Mouse (Mus musculus) embryonic fibroblast, embryonic 13.5 days (primary cell): ENCODE data around the gene Sbf2.

ENCODE experiments used
- CTCF ChIP-seq: IDR thresholded peaks from 2 replicates; pipeline ENCODE4 v1.5.1; 2011; ENCODE audit warnings: mild to moderate bottlenecking, control low read depth, low read length, moderate library complexity, borderline replicate concordance; ENCODE audit not compliant: insufficient read depth
- POLR2A ChIP-seq: IDR thresholded peaks from 2 replicates; pipeline ENCODE4 v1.6.1; 2011; ENCODE audit warnings: low read depth, mild to moderate bottlenecking, control low read depth, low read length, moderate library complexity

DNA sequence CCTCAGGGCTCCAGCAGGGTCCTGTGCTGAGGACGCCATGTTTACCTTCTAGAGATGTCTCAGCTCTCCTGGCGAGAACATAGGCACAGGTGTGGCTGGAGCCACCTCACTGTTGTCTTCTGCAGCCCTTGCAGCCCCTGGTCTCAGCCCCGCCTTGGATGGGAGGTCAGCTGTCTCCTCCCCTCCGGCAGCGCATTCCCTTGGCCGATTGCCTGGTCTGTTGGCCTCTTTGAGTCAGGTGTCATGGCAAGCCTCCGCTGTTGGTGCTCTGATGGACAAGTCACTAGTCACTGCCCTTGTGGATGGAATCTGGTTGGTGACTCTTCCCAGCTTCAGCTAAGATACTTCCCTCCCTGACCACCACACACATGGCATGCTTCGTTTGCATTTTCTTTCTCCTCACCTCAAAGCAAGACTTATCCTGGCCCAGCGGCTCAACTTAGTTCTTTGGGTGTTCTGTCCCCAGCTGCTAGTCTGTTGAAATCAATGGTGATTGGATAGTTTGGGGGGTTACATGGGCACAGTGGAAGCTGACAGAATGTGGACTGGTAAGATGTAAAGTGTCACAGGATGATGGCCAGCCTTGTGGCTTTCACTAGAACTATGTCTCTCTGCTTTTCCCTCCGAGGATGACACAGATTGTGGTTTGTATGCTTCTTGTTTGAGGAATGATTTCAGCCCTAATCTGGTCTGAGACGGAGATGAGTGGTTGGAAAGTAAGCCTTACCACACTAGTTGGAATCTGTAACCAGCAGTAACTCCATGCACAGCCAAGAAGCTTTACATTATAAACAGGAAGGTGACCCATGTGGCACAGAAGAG is 333.1 kb downstream of the Sbf2 start:
- TF ChIP-seq POLR2A, result no peak
- TF ChIP-seq CTCF, result no peak
